ENCODE assay signal across 12 mouse cellular contexts in the genomic region with DNA sequence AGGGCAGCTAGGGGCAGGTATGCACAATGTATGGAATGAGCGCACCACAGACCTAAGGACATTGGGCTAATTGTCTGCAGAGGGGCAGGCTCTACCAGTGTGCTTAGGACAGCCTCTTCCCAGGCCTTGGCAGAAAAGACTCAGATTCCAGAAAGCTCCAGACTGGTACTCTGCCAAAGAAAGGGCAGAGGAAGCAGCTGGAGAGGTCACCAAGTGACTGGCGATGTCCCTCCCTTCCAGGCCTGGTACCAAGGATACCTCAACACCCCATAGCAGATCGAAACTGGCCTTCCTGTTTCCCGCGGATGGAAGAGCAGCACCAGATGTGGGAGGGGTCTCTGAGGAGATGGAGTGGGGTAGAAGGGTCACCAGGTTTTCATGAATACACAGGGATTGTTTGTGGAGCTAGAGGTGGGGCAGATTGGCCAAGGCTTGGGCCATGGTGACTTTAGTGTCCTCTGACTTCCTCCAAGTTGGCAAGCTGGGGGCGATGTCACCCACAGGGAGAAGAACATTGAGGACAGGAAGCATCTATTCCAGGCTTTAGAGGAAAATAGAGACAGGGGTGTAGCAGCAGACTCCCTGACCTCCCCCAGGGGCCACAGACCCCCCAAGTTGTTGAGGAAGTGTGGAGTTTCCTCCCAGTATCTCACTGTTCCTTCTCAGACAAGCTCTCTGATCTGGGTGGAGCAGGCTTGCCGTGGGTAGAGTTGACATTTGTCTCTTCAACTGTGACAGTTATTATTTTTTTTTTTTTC. TPM values are rescaled to one million over a fixed set of nuclear protein-coding genes. Genes with fewer than 3 reads are reported as not detected.
DNase-seq lines count a peak whose midpoint lies in the region; ATAC-seq and TF ChIP-seq lines count a peak whose summit lies in the region.
"Had no signal": no experiment of that assay in that cellular context is flagged by ENCODE, and none has a peak within 500 bp of the region (broad histone marks: within the 10 kb centered on the region; RNA-seq: fewer than 3 reads in every experiment).

No protein-coding gene starts in this region.

- H3K27ac ChIP-seq in heart, postnatal 0 days (ENCODE audit: low read depth) = 0 out of 2 replicates have a peak overlapping the region, but pooled peaks have one; percentile 11
- H3K27ac ChIP-seq in heart, embryonic 11.5 days (ENCODE audit: low read depth, low read length) = no peak overlapping the region
- H3K27ac ChIP-seq: hindbrain, embryonic 12.5 days; limb, embryonic 13.5 days had no signal

- no peaks in the 10 kb centered on the region for H3K9me3 ChIP-seq in heart, postnatal 0 days (replicated peaks; ENCODE audit: control insufficient read depth, low read length)
- no peaks in the 10 kb centered on the region for H3K9me3 ChIP-seq in heart, embryonic 11.5 days (replicated peaks; ENCODE audit: control insufficient read depth, low read length)
- H3K9me3 ChIP-seq: hindbrain, embryonic 12.5 days; limb, embryonic 13.5 days had no signal

- H3K4me2 ChIP-seq in heart, postnatal 0 days (ENCODE audit: low read depth, low read length) = no peak overlapping the region
- H3K4me2 ChIP-seq in heart, embryonic 11.5 days = no peak overlapping the region
- H3K4me2 ChIP-seq: hindbrain, embryonic 12.5 days; limb, embryonic 13.5 days had no signal

- no peak for TF ChIP-seq CTCF in heart, postnatal 0 days (IDR thresholded peaks at IDR 0.05; ENCODE audit: low read depth)

- H3K4me3 ChIP-seq in heart, postnatal 0 days (ENCODE audit: low read depth, low read length) = no peak overlapping the region
- no peak overlapping the region for H3K4me3 ChIP-seq in heart, embryonic 11.5 days (ENCODE audit: low read depth, low read length)
- H3K4me3 ChIP-seq: hindbrain, embryonic 12.5 days; limb, embryonic 13.5 days had no signal

- no peak for TF ChIP-seq EP300 in heart, postnatal 0 days (IDR thresholded peaks at IDR 0.05; ENCODE audit: low read depth)

- WGBS in heart, postnatal 0 days = 64% methylated on average over 7 of the region's 7 CpGs
- 66% methylated on average over 7 of the region's 7 CpGs for WGBS in heart, embryonic 11.5 days (ENCODE audit: insufficient replicate concordance)

- peaks cover 4% of the 10 kb centered on the region; the same call in 1 of the 2 replicates for H3K4me1 ChIP-seq in heart, postnatal 0 days (ENCODE audit: control insufficient read depth, insufficient read depth)
- peaks cover 5% of the 10 kb centered on the region; the same call in 1 of the 2 replicates for H3K4me1 ChIP-seq in heart, embryonic 11.5 days (ENCODE audit: control insufficient read depth, insufficient read depth, low read length)

- ATAC-seq in heart, postnatal 0 days (ENCODE audit: insufficient read depth, low read depth) = 0 out of 2 replicates have a peak, but pooled peaks have one; percentile 37
- no peak for ATAC-seq in heart, embryonic 11.5 days (replicated peaks; ENCODE audit: insufficient number of reproducible peaks, low FRiP score, low TSS enrichment)

- no peak overlapping the region for H3K9ac ChIP-seq in heart, postnatal 0 days (replicated peaks; ENCODE audit: low read depth, low read length)
- no peak overlapping the region for H3K9ac ChIP-seq in heart, embryonic 11.5 days (ENCODE audit: low read depth, low read length)
- H3K9ac ChIP-seq: hindbrain, embryonic 12.5 days; limb, embryonic 13.5 days had no signal

- DNase-seq in heart, postnatal 0 days (ENCODE audit: low spot score) = no peak
- peak; percentile 36 for DNase-seq in 3T3-L1 (ENCODE audit: low read depth, low spot score)
- DNase-seq in adrenal gland, postnatal 14 days = peak; percentile 54
- DNase-seq in kidney, postnatal 36 days = peak; percentile 44 to 73
- DNase-seq in layer of hippocampus, adult 9-11 months = no peak
- no peak for DNase-seq in cerebellum, postnatal 4 days (ENCODE audit: low spot score in 2 of 2)
- DNase-seq in gastrocnemius, postnatal 10 days = no peak
- DNase-seq: embryo, embryonic 11 days had no signal

- H3K36me3 ChIP-seq in heart, postnatal 0 days (replicated peaks; ENCODE audit: control insufficient read depth, insufficient read depth, low read length) = no peaks in the 10 kb centered on the region
- H3K36me3 ChIP-seq in heart, embryonic 11.5 days (ENCODE audit: control insufficient read depth, insufficient read depth, low read length) = no peaks in the 10 kb centered on the region
- H3K36me3 ChIP-seq: hindbrain, embryonic 12.5 days; limb, embryonic 13.5 days had no signal

- H3K27me3 ChIP-seq in heart, postnatal 0 days (ENCODE audit: control insufficient read depth, insufficient read depth, low read length) = no peaks in the 10 kb centered on the region
- H3K27me3 ChIP-seq in heart, embryonic 11.5 days (ENCODE audit: control insufficient read depth, insufficient read depth, low read length) = no peaks in the 10 kb centered on the region
- H3K27me3 ChIP-seq: CH12.LX; hindbrain, embryonic 12.5 days; limb, embryonic 13.5 days had no signal

RNA-seq across cellular contexts. Expression of gene Fos, which starts 49.1 kb away (rescaled TPM):
- 12.8 and 18.5 TPM in 2 replicates for total RNA-seq in heart, postnatal 0 days (2014; rRNA removed; ENCODE audit: low replicate concordance)
- polyA plus RNA-seq in heart, postnatal 0 days (2015; fragmentation: Nextera tagmentation; extraction: Ambion mirVana) = 1.6 and 2.7 TPM in 2 replicates
- 4.5 and 6.3 TPM in 2 replicates for polyA plus RNA-seq in heart, embryonic 11.5 days (2014; fragmentation: Nextera tagmentation; extraction: Ambion mirVana)
- 11.8 and 39.6 TPM in 2 replicates for total RNA-seq in adrenal gland, postnatal 14 days (2021)
- total RNA-seq in gastrocnemius, postnatal 10 days (2021) = 10 to 100 TPM in 1 of 2 experiments, 1 to 10 TPM in 1; 4.3 to 15.2 TPM

Comparison
In these comparisons a context has a peak if more than half of its experiments do, and no peak if none do; other contexts are left out.
1. DNase-seq: peak in 3T3-L1 (single experiment), adrenal gland, postnatal 14 days (single experiment) and kidney, postnatal 36 days (2 of 2); none in heart, postnatal 0 days (single experiment), layer of hippocampus, adult 9-11 months (single experiment), cerebellum, postnatal 4 days (0 of 2) and gastrocnemius, postnatal 10 days (single experiment).